Mouse (Mus musculus) heart, adult 10 weeks (tissue): ENCODE results near the gene Cyp2c65. TPM values are rescaled to one million over a fixed set of nuclear protein-coding genes. Genes with fewer than 3 reads are reported as not detected.

ENCODE experiments used
- polyA plus RNA-seq: library from polyadenylated mRNA; stranded (reverse); fragments of 350-450 nt; fragmentation: Illumina TruSeq; extraction: RNeasy Lipid Tissue Mini Kit (QIAGEN cat#74804); gene quantifications from one replicate; pipeline ENCODE4 v1.2.3, GENCODE M21; 2014; ENCODE audit warnings: low read depth, low replicate concordance

The Cyp2c65 gene
- polyA plus RNA-seq, result not detected

GRCm38 (mm10) chr19:39060719-39061118 lies at the start of gene Cyp2c65:
Gene Cyp2c65, plus strand, starts transcription at chr19:39061015.

GRCm38 (mm10) chr19:39113644-39114043 lies 52.8 kb downstream of the Cyp2c65 start, which contains the start of gene Cyp2c66:
Gene Cyp2c66, plus strand, starts transcription at chr19:39113898.

Other genes starting within 250 kb of the Cyp2c65 start
- 7.2 TPM for gene Noc3l, start 241.8 kb upstream of the Cyp2c65 start, polyA plus RNA-seq
- 5.4 TPM for gene Tbc1d12, start 224.4 kb upstream of the Cyp2c65 start, polyA plus RNA-seq
- gene Hells, start 130.1 kb upstream of the Cyp2c65 start, polyA plus RNA-seq, result 0.73 TPM
- gene Cyp2c55, start 54.0 kb upstream of the Cyp2c65 start, polyA plus RNA-seq, result not detected
- gene Cyp2c66, start 52.9 kb downstream of the Cyp2c65 start, polyA plus RNA-seq, result not detected
- 1.7 TPM for gene Cyp2c29, start 208.4 kb downstream of the Cyp2c65 start, polyA plus RNA-seq